Mouse (Mus musculus) ES-E14 (cell line): ENCODE measurements at regions not wholly inside any gene's neighbourhood (a gene's known extent, or its start where the extent isn't known, plus 50 kb on each side); places are given as distances from the start of the nearest gene placed in this dataset.

Experiments used
- CHD2 ChIP-seq: IDR thresholded peaks from 2 replicates; pipeline ENCODE4 v1.6.1; 2014; ENCODE audit warnings: mild to moderate bottlenecking, low read depth, low read length, inconsistent platforms
- HCFC1 ChIP-seq: IDR thresholded peaks from 2 replicates; pipeline ENCODE4 v1.6.1; 2012; ENCODE audit warnings: low read length, inconsistent platforms, borderline replicate concordance; ENCODE audit not compliant: insufficient read depth
- ZC3H11A ChIP-seq: IDR thresholded peaks from 2 replicates; pipeline ENCODE4 v1.6.1; 2012; ENCODE audit warnings: low read depth, mild to moderate bottlenecking, inconsistent platforms, low read length, borderline replicate concordance
- ZNF384 ChIP-seq: IDR thresholded peaks from 2 replicates; pipeline ENCODE4 v1.6.1; 2012; ENCODE audit warnings: low read depth, low read length, inconsistent platforms

DNA sequence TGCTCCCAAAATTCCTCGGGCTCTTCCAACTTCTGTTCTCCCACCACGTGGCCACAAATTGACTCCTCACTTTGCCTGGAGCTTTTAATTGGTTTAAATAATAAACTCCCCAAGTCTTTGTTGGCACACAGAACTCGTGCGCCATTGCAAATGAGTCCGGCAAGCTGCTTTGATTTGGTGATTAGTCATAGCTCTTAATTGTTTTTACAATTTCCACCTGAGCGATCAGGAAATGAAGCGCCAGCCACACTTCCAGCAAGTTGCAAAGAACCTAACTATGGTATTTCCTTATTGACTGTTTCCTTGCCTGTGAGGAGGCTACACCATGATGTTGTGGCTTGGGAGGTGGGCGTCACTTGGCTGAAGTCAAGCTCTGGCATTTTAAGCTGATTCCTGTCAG is 233.5 kb downstream of the Zic3 start:
- TF ChIP-seq ZNF384 (no peak), CHD2 (no peak), ZC3H11A (no peak), HCFC1 (no peak)
